Comparison of ENCODE assay signal across 49 mouse cellular contexts in the genomic region with DNA sequence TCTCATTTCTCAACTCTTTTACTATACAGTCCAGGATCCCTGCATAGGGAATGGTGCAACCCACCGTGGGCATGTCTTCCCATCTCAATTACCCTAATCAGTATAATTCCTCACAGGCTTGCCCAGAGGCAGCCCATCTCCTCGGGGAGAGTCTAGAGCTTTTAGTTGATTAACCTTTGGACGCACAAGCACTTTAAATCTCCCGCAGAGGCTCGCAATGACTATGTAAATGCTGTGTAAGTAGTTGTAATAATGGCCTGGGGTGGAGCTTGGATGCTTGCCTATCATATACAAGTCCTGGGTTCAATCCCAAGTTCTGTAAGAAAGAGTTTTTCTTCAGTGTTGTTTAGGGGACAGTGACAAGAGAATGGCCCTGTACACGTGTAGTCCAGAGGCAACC. TPM values are rescaled to one million over a fixed set of nuclear protein-coding genes. Genes with fewer than 3 reads are reported as not detected.
"Had no signal": no experiment of that assay in that cellular context is flagged by ENCODE, and none has a peak within 500 bp of the region (broad histone marks: within the 10 kb centered on the region; RNA-seq: fewer than 3 reads in every experiment).

No protein-coding gene starts in this region.

- H3K4me2 ChIP-seq: heart, embryonic 11.5 days; heart, embryonic 12.5 days; heart, embryonic 13.5 days; heart, embryonic 15.5 days; hindbrain, embryonic 12.5 days; hindbrain, embryonic 13.5 days; hindbrain, embryonic 14.5 days; hindbrain, embryonic 15.5 days; kidney, embryonic 15.5 days had no signal

- ATAC-seq: hindbrain, embryonic 16.5 days; hindbrain, postnatal 0 days; inflammation-experienced regulatory T-cells, adult 6 months; intestine, embryonic 16.5 days; intestine, postnatal 0 days had no signal

- H3K36me3 ChIP-seq: heart, embryonic 12.5 days; heart, embryonic 13.5 days; heart, embryonic 15.5 days; hindbrain, embryonic 10.5 days; hindbrain, embryonic 12.5 days; hindbrain, embryonic 13.5 days; hindbrain, embryonic 15.5 days; kidney, embryonic 15.5 days had no signal

- H3K4me1 ChIP-seq: heart, embryonic 12.5 days; heart, embryonic 15.5 days; hindbrain, embryonic 10.5 days; hindbrain, embryonic 12.5 days; hindbrain, embryonic 13.5 days; hindbrain, embryonic 15.5 days; kidney, embryonic 15.5 days had no signal

- H3K9me3 ChIP-seq: heart, embryonic 12.5 days; heart, embryonic 13.5 days; heart, embryonic 15.5 days; hindbrain, embryonic 10.5 days; hindbrain, embryonic 12.5 days; hindbrain, embryonic 13.5 days; hindbrain, embryonic 15.5 days; kidney, embryonic 15.5 days had no signal

- H3K4me3 ChIP-seq: heart, embryonic 12.5 days; heart, embryonic 13.5 days; heart, embryonic 15.5 days; hindbrain, embryonic 10.5 days; hindbrain, embryonic 12.5 days; hindbrain, embryonic 13.5 days; hindbrain, embryonic 15.5 days; kidney, embryonic 15.5 days; layer of hippocampus, adult 2 months; left cerebral cortex, adult 2 months had no signal

- DNase-seq: heart, postnatal 14 days; heart, postnatal 36 days; heart, postnatal 4 days; kidney, adult 11 months; kidney, adult 18-20 months; kidney, adult 2 months; kidney, adult 8-10 months; kidney, adult 9 months; kidney, postnatal 10 days; kidney, postnatal 14 days; kidney, postnatal 25 days; kidney, postnatal 36 days; kidney, postnatal 4 days; layer of hippocampus, adult 9-11 months; layer of hippocampus, postnatal 36 days had no signal

- H3K27me3 ChIP-seq: heart, embryonic 12.5 days; heart, embryonic 13.5 days; heart, embryonic 15.5 days; hindbrain, embryonic 12.5 days; hindbrain, embryonic 13.5 days; hindbrain, embryonic 15.5 days; kidney, embryonic 15.5 days had no signal

- H3K9ac ChIP-seq: heart, embryonic 12.5 days; heart, embryonic 13.5 days; heart, embryonic 15.5 days; hindbrain, embryonic 12.5 days; hindbrain, embryonic 13.5 days; hindbrain, embryonic 14.5 days; hindbrain, embryonic 15.5 days; kidney, embryonic 15.5 days had no signal

- H3K27ac ChIP-seq: heart, embryonic 13.5 days; heart, embryonic 15.5 days; hindbrain, embryonic 10.5 days; hindbrain, embryonic 12.5 days; hindbrain, embryonic 13.5 days; hindbrain, embryonic 14.5 days; hindbrain, embryonic 15.5 days; hindbrain, postnatal 0 days; kidney, embryonic 15.5 days; kidney, postnatal 0 days; layer of hippocampus, adult 2 months; left cerebral cortex, adult 2 months had no signal

RNA-seq across cellular contexts. Expression of gene Dmrt1, which starts 18.7 kb away (rescaled TPM):
- total RNA-seq: heart, postnatal 14 days; heart, postnatal 25 days; heart, postnatal 36 days; heart, postnatal 4 days; hematopoietic stem cell, adult 5-6 weeks; hindbrain, postnatal 0 days; layer of hippocampus, adult 18-20 months; layer of hippocampus, adult 2 months; layer of hippocampus, adult 8-10 months; layer of hippocampus, postnatal 10 days; layer of hippocampus, postnatal 14 days; layer of hippocampus, postnatal 25 days; layer of hippocampus, postnatal 36 days; left cerebral cortex, adult 18-20 months; left cerebral cortex, adult 2 months; left cerebral cortex, adult 8-10 months had no signal
- polyA plus RNA-seq: heart, embryonic 12.5 days; heart, embryonic 14.5 days; heart, embryonic 15.5 days; heart, embryonic 16.5 days; heart, postnatal 0 days; hindbrain, embryonic 10.5 days; hindbrain, embryonic 12.5 days; hindbrain, embryonic 13.5 days; hindbrain, embryonic 14.5 days; hindbrain, embryonic 15.5 days; hindbrain, embryonic 16.5 days; hindbrain, postnatal 0 days; inflammation-experienced regulatory T-cells, adult 6 months; intestine, embryonic 14.5 days; intestine, embryonic 16.5 days; intestine, postnatal 0 days; kidney, adult 2 months; kidney, embryonic 14.5 days; kidney, embryonic 15.5 days; kidney, embryonic 16.5 days; kidney, postnatal 0 days; large intestine, adult 2 months had no signal
